Mouse (Mus musculus) right cerebral cortex, postnatal 10 days (tissue): ENCODE measurements at regions not wholly inside any gene's neighbourhood (a gene's known extent, or its start where the extent isn't known, plus 50 kb on each side); places are given as distances from the start of the nearest gene placed in this dataset.

ENCODE experiments used
- DNase-seq, 2 experiments: peaks; one replicate each; pipeline ENCODE4 v3.0.0; 2021; ENCODE audit warnings: low spot score in 2 of 2

DNA sequence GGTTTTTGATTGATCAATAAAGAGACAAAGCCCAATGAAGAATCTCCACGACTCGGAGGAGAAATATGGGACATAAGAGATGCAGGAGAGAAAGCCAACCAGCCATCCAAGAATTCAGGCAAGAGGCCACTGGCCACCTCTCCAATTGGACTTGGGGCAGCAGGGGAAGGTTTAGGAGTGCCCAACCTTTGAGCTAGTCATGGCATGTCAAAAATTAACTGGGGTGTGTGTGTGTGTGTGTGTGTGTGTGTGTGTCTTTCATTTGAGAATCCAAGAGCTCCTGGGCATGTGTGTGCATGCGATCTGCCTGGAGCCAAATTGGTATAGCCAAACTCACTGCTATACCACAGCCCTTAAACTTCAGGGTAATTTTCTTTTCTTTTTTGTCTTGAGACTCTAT, 51.6 kb upstream of the Cecr2 start:
- no peak for DNase-seq

DNA sequence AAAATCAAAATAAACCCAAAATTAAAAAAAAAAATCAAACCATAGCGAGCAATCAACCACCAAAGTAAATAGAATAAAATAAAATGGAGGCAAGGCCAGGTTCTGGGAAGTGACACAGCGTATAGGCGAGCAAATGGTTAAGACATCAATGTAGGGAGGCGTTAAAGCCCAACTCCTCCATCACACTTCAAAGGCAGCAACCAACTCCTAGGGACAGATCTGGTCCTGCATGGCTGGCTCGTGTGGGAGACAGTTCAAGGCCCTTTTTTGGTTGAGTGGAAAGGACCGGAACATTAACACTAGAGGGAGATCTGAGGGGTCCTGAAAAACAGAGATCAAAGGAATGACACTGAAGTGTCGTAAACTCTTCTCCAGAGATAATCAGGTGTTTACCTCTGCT, 53.8 kb upstream of the Cecr2 start:
- DNase-seq: no peak

DNA sequence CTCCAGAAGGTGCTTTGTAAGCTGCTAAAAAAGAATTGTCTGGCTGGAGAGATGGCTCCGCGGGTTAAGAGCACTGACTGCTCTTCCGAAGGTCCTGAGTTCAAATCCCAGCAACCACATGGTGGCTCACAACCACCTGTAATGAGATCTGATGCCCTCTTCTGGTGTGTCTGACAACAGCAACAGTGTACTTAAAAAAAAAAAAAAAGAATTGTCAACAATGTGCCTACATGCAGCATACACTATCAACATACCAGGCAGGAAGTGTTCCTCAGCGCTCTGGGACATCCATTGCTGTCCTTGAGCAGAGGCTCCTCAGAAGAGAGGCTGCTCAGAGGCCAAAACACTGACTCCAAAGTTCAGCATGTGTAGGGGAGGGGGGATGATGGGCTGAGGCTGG, 56.3 kb upstream of the Cecr2 start:
- DNase-seq: no peak

DNA sequence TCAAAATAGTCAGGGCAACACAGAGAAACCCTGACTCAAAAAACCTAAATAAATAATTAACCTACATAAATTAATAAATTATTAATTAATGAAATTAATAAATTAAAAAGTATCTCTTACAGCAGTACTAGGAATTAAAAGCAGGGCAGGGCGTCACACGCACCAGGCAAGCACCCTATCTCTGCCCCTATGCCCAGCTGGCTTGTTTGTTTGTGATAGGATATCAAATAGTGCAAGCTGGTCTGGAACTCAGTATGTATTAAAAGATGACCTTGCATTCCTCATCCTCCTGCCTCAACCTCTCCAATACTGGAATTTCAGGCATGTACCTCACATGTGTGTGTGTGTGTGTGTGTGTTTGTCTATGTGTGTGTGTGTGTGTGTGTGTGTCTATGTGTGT, 60.7 kb upstream of the Cecr2 start:
- DNase-seq: no peak

- no peak for DNase-seq
Measured at GRCm38 (mm10) chr6:120604020-120604958, 61.9 kb upstream of the Cecr2 start.

GRCm38 (mm10) chr6:120603454-120603853, 62.7 kb upstream of the Cecr2 start:
- no peak for DNase-seq

DNA sequence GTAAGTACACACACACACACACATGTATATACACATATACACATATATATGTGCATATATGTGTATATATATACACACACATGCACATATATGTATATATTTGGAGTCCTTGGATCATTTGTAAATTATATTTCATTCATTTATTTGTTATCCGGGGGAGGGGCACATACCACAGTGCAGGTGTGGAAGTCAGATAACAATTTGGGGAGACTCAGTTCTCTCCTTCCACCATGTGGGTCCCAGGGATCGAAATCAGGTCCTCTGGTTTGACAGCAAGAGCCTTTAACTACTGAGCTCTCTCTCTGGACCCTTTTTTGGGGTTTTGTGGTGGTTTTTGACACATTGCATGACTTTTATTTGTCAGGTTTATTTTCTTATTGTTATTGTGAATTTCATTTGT, 65.8 kb upstream of the Cecr2 start:
- no peak for DNase-seq

GRCm38 (mm10) chr6:120598471-120598870, 67.4 kb upstream of the Hdhd5 start:
- no peak for DNase-seq

GRCm38 (mm10) chr6:120597887-120598286, 66.8 kb upstream of the Hdhd5 start:
- no peak for DNase-seq

DNA sequence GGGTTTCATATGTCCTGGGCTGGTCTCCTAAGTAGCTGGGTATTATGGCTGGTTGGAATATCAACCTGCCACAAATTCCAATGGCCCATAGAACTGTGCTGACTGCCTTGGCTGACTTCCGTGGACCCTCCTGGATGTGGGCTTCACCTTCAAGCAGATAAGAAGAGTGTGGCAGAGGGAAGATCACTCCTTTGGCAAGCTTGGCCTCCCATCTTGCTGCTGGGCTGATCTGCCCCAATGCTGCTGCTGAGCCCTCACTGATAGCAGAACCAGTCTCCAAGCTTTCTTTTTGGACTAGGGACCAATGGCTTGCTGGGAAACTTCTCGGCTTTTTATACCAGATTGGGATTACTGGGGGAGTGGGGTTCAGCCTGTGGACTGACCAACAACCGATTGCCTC, 65.6 kb upstream of the Hdhd5 start:
- DNase-seq: no peak

GRCm38 (mm10) chr6:120594463-120594862, 63.3 kb upstream of the Hdhd5 start:
- DNase-seq: no peak

DNA sequence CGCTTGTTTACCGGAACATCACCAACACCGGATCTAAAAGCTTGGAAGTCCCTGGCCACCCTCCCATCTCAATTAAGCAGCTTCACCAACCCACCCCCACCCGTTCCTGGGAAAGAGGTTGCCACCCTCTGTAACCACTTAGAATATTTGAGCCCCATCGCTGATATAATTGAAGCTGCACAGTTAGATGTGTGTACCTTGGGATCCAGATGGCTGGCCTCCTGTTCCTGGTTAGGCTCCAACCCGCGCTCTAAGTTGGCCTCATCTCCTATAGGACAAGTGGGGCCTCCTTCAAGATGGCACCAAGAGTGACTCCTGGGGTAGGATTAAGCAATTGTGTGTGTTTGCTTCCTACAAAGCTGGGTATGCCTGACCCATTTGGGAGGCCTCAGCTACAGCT, 61.6 kb upstream of the Hdhd5 start:
- DNase-seq: no peak

GRCm38 (mm10) chr6:120592031-120592681, 61.0 kb upstream of the Hdhd5 start:
- DNase-seq: peak; percentile 38 to 42

DNA sequence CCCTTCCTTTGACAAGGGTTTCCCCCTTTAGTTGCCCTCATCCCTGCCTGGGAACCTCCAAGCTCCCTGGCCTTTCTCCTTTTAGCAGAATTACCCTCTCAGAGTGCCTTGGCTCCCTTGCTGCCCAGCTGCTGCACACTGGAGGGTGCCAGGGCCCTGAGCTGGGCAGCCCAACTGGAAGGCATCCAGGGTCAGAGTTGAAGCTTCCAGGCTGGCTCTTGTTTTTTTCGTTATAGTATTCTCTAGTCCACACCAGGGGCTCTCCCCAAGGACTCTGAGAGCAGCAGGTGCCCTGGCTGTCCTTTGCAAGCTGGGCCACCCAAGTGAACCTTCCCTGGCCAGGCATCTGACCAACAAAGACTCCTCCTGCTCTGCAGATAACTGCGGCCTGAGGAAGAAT, 59.1 kb upstream of the Hdhd5 start:
- DNase-seq: peak; percentile 37 to 47

GRCm38 (mm10) chr6:120588701-120589659, 57.9 kb upstream of the Hdhd5 start:
- DNase-seq: no peak

DNA sequence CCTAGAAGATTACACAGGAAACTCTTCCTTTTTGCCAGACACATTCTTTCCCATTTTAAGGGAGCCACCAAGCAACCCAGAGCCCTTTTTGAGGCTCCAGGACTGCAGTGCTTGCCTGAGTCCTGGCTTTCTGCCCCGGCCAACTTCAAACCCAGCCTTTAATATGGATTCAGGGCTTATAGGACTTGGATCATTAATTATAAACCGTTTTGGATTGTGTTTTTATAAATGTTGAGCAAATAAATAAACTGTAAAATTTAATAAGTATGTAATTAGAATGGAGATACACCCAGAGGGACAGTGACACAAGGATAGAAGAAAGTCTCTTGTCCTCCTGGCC, 54.8 kb upstream of the Hdhd5 start:
- peak; percentile 29 to 33 for DNase-seq

DNA sequence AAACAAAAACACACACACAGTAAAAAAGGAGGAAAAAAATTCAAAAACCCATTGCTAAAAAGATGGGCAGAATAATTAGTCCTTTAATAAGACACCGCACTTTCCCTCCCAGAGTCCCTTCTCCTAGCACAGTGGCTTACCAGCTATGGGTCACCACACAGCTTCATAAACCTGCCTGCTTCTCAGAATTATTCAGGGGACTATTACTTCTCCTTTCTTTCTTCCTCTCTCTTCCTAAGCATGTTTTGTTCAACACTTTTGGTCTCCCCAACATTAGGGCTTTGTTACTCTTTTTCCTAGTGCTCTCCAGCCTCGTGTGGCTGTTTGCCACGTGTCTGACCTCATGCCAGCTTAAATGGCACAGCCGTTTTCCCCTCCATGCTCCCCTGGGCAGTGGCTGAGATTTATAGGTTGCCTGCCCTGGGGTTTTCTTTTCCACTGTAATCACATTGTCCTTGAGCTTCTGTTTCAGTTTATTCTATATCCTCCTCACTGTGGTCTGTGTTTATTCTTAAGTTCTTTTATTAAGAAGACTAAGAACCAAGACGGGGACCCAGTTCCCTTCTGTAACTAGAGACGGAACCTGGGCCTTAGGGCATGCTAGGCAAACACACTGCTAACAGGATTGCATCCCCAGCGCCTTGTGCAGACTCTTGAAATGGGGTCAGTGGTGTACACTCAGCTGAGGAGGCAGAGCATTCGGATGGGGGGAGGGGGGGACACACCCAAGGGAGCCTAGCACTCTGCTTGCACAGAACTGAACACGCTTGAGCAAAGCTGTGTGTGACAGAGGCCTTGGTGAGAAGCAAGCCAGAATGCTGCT, 54.2 kb upstream of the Hdhd5 start:
- DNase-seq: no peak

- no peak for DNase-seq
Measured at GRCm38 (mm10) chr6:120581748-120582147, 50.6 kb upstream of the Hdhd5 start.
